Mouse (Mus musculus) midbrain, embryonic 16.5 days (tissue): ENCODE data around the gene Rbak. TPM values are rescaled to one million over a fixed set of nuclear protein-coding genes. Genes with fewer than 3 reads are reported as not detected.
"Not testable (repeated sequence)": the region's sequence is repeated elsewhere in the genome, so short reads cannot be mapped to it uniquely, and the experiment has no call there.

Experiments
- ATAC-seq: fragments of 200-750 bp; cut with Nextera tagmentation; 2 replicates; pipeline ENCODE4 v1.8.0; 2017; ENCODE audit warnings: moderate TSS enrichment
- H3K27ac ChIP-seq: fragments of 300-500 bp; sonication (generic); 2 replicates; pipeline ENCODE4 v1.5.1; 2014; ENCODE audit warnings: mild to moderate bottlenecking, low read length, mixed read lengths
- H3K27me3 ChIP-seq: fragments of 300-500 bp; sonication (generic); 2 replicates; pipeline ENCODE4 v1.6.1; 2014; ENCODE audit warnings: low read depth, low read length, mixed read lengths; ENCODE audit not compliant: control insufficient read depth, insufficient read depth
- H3K36me3 ChIP-seq: fragments of 300-500 bp; sonication (generic); 2 replicates; pipeline ENCODE4 v1.6.1; 2014; ENCODE audit warnings: mild to moderate bottlenecking, low read length, moderate library complexity, mixed read lengths; ENCODE audit not compliant: control insufficient read depth, insufficient read depth
- H3K4me1 ChIP-seq: fragments of 300-500 bp; sonication (generic); 2 replicates; pipeline ENCODE4 v1.6.1; 2014; ENCODE audit warnings: mild to moderate bottlenecking, low read length, mixed read lengths; ENCODE audit not compliant: control insufficient read depth, insufficient read depth
- H3K4me2 ChIP-seq: fragments of 300-500 bp; sonication (generic); 2 replicates; pipeline ENCODE4 v1.6.1; 2014; ENCODE audit warnings: mild to moderate bottlenecking, low read length, mixed read lengths
- H3K4me3 ChIP-seq: fragments of 300-500 bp; sonication (generic); 2 replicates; pipeline ENCODE4 v1.5.1; 2014; ENCODE audit warnings: low read depth, mild to moderate bottlenecking, low read length, moderate library complexity, mixed read lengths
- H3K9ac ChIP-seq: fragments of 300-500 bp; sonication (generic); 2 replicates; pipeline ENCODE4 v1.6.1; 2014; ENCODE audit warnings: low read depth, low read length, mixed read lengths
- H3K9me3 ChIP-seq: fragments of 300-500 bp; sonication (generic); replicated peaks from 2 replicates; pipeline ENCODE4 v1.6.1; 2014; ENCODE audit warnings: mild to moderate bottlenecking, low read length, mixed read lengths; ENCODE audit not compliant: control insufficient read depth, poor library complexity, severe bottlenecking
- WGBS: fragments of 180-500 bp; shearing (Covaris S2); extraction: QIAGEN DNeasy Blood & Tissue Kit; methylation state at CpG from one replicate; pipeline ENCODE4 v1.1.7; 2014; 5-methylcytosine and 5-hydroxymethylcytosine counted together
- polyA plus RNA-seq: library from polyadenylated mRNA; unstranded; fragments of >200 nt; fragmentation: Nextera tagmentation; extraction: Ambion mirVana; gene quantifications from 2 replicates; pipeline ENCODE4 v1.2.1, GENCODE M21; 2015

Gene Rbak
- 11.6 and 12.5 TPM in 2 replicates for polyA plus RNA-seq

GRCm38 (mm10) chr5:143180255-143181076 lies at the start of gene Rbak, which contains the start of gene Spdye4b:
Gene Rbak, minus strand, starts transcription at chr5:143180775.
Gene Spdye4b, plus strand, starts transcription at chr5:143181017.
- Histone ChIP-seq H3K36me3 (peaks cover 26% of the 10 kb centered on the region), H3K4me3 (peak within 1 kb of the TSS; percentile 90), H3K9me3 (no peaks in the 10 kb centered on the region), H3K27me3 (no peaks in the 10 kb centered on the region), H3K9ac (peak within 1 kb of the TSS; percentile 97), H3K27ac (peak within 1 kb of the TSS; percentile 91), H3K4me2 (peak within 1 kb of the TSS; percentile 86), H3K4me1 (peaks cover 13% of the 10 kb centered on the region)
- under 1% methylated on average over 57 of the region's 58 CpGs for WGBS
- ATAC-seq, result peak; percentile 97

GRCm38 (mm10) chr5:143226790-143227189 lies 46.2 kb upstream of the Rbak start, which contains the start of gene Spdye4a:
Gene Spdye4a, minus strand, starts transcription at chr5:143226890.
- WGBS, result 89% methylated on average over 3 of the region's 3 CpGs
- Histone ChIP-seq H3K36me3 (no peaks in the 10 kb centered on the region), H3K9me3 (no peaks in the 10 kb centered on the region; the same call in none of the 2 replicates), H3K27ac (no peak within 1 kb of the TSS), H3K9ac (no peak within 1 kb of the TSS), H3K4me2 (no peak within 1 kb of the TSS), H3K4me3 (no peak within 1 kb of the TSS), H3K4me1 (no peaks in the 10 kb centered on the region), H3K27me3 (no peaks in the 10 kb centered on the region)
- no peak for ATAC-seq

- WGBS, result 81% methylated on average over 1 of the region's 1 CpGs
- no peak overlapping the region for H3K4me3 ChIP-seq
- H3K27ac ChIP-seq, result no peak overlapping the region
- H3K9me3 ChIP-seq, result no peaks in the 10 kb centered on the region
- no peaks in the 10 kb centered on the region for H3K4me1 ChIP-seq
- H3K36me3 ChIP-seq, result no peaks in the 10 kb centered on the region
- H3K4me2 ChIP-seq, result no peak overlapping the region
- H3K9ac ChIP-seq, result no peak overlapping the region
- ATAC-seq, result no peak
- H3K27me3 ChIP-seq, result no peaks in the 10 kb centered on the region
Measured at GRCm38 (mm10) chr5:143222287-143222686, 41.7 kb upstream of the Rbak start.

DNA sequence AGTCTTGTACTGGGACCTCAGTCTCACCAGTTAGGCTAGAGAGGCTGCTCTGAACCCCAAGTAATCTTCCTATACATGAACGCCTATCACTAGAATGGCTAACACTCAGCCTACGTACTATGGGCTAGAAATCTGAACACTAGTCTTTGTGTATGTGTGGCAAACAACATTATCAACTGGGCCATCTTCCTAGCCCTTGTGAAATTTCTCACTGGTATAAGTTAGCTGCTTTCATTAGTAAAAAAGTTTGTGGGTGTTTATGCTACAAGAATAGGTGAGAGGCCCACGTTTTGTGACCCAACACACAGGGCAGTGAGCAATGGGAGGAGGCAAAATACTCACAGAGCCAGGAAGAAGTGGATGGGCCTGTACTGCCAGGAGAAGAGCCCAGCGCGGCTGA lies 40.4 kb upstream of the Rbak start:
- H3K4me2 ChIP-seq, result no peak overlapping the region
- H3K36me3 ChIP-seq, result no peaks in the 10 kb centered on the region
- no peak for ATAC-seq
- H3K9ac ChIP-seq, result no peak overlapping the region
- no peaks in the 10 kb centered on the region for H3K4me1 ChIP-seq
- 85% methylated on average over 5 of the region's 5 CpGs for WGBS
- no peaks in the 10 kb centered on the region for H3K27me3 ChIP-seq
- H3K27ac ChIP-seq, result no peak overlapping the region
- H3K4me3 ChIP-seq, result no peak overlapping the region
- H3K9me3 ChIP-seq, result no peaks in the 10 kb centered on the region

DNA sequence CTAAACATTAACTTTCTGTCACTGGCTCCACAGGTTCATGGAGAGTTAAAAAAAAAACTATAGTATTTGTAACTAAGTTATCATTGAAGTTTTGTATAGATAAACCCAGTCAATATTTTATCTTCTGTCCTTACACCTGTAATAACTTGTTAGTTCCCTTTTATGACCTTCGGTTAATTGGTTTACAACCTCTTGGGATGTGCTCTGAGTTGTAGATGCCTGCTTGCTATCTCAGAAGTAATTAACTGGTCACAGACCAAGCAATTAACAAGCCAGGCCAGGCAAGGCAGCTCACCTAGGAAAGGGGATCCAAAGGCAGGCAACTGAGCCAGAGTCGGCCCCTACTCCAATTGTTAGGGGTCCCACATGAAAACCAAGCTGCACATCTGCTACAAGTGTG lies 33.3 kb upstream of the Rbak start:
- no peak overlapping the region for H3K9ac ChIP-seq
- H3K4me1 ChIP-seq, result no peaks in the 10 kb centered on the region
- H3K4me2 ChIP-seq, result no peak overlapping the region
- no peaks in the 10 kb centered on the region for H3K27me3 ChIP-seq
- WGBS, result 91% methylated on average over 2 of the region's 2 CpGs
- no peak overlapping the region for H3K27ac ChIP-seq
- ATAC-seq, result no peak
- no peaks in the 10 kb centered on the region for H3K36me3 ChIP-seq
- no peak overlapping the region for H3K4me3 ChIP-seq
- H3K9me3 ChIP-seq, result no peaks in the 10 kb centered on the region

DNA sequence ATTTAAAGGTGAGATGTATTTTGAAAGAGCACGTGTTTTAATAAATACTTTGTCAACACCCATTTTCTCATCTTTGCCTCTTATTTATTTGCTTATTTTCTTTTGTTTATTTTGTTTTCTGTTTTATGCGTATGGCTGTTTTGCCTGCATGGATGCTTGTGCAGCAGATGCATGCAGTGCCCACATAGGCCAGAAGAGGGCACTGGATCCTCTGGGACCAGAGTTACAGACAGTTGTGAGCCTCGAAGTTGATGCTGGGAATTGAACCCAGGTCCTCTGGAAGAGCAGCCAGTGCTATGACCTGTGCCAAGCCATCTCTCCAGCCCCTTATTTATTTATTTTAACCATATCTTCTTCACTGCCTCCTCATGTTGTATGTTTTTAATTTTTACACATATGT lies 24.4 kb upstream of the Rbak start:
- WGBS, result 75% methylated on average over 3 of the region's 3 CpGs
- H3K4me1 ChIP-seq, result no peaks in the 10 kb centered on the region
- no peak overlapping the region for H3K9ac ChIP-seq
- ATAC-seq, result no peak
- no peaks in the 10 kb centered on the region for H3K36me3 ChIP-seq
- H3K4me2 ChIP-seq, result no peak overlapping the region
- H3K27ac ChIP-seq, result no peak overlapping the region
- H3K27me3 ChIP-seq, result no peaks in the 10 kb centered on the region
- H3K9me3 ChIP-seq, result no peaks in the 10 kb centered on the region
- H3K4me3 ChIP-seq, result no peak overlapping the region

- H3K4me1 ChIP-seq, result no peaks in the 10 kb centered on the region
- ATAC-seq, result no peak
- no peaks in the 10 kb centered on the region for H3K36me3 ChIP-seq
- no peak overlapping the region for H3K9ac ChIP-seq
- no peak overlapping the region for H3K27ac ChIP-seq
- WGBS, result 86% methylated on average over 4 of the region's 4 CpGs
- H3K4me2 ChIP-seq, result no peak overlapping the region
- no peaks in the 10 kb centered on the region for H3K27me3 ChIP-seq
- H3K4me3 ChIP-seq, result no peak overlapping the region
- no peaks in the 10 kb centered on the region for H3K9me3 ChIP-seq
Measured at GRCm38 (mm10) chr5:143196506-143196905, 15.9 kb upstream of the Rbak start.

- no peak overlapping the region for H3K4me3 ChIP-seq
- ATAC-seq, result no peak
Measured at GRCm38 (mm10) chr5:143195166-143195565, 14.6 kb upstream of the Rbak start.

DNA sequence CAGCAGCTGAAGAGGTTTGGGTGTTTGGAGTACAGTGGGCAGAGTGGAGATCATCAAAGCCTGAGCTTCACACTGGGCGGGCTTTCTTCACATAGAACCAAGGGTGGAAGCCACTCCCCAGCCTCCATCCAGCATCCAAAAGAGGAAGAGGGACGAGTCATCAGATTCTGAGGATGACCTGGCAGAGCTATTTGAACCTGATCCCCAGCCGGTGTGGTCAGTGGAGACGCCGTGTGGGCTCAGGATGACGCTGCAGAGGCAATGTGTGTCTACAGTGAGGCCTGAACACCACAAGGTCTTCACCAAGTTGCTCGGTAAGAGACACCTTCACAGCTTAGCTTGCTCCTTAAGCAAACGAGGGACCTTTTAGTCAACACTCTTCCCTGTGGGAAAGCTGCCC lies 14.2 kb upstream of the Rbak start:
- H3K9ac ChIP-seq, H3K4me2 ChIP-seq, H3K27me3 ChIP-seq, H3K4me3 ChIP-seq, ATAC-seq, H3K9me3 ChIP-seq, H3K4me1 ChIP-seq, H3K27ac ChIP-seq, H3K36me3 ChIP-seq: not testable (repeated sequence)
- WGBS, result 76% methylated on average over 8 of the region's 8 CpGs

More at GRCm38 (mm10) chr5:143195166-143195565, 14.6 kb upstream of the Rbak start:
- 76% methylated on average over 2 of the region's 2 CpGs for WGBS
- no peaks in the 10 kb centered on the region for H3K9me3 ChIP-seq
- H3K4me1 ChIP-seq, result no peaks in the 10 kb centered on the region
- no peak overlapping the region for H3K4me2 ChIP-seq
- no peak overlapping the region for H3K9ac ChIP-seq
- no peaks in the 10 kb centered on the region for H3K36me3 ChIP-seq
- no peak overlapping the region for H3K27ac ChIP-seq
- H3K27me3 ChIP-seq, result no peaks in the 10 kb centered on the region
